Mouse (Mus musculus): ENCODE measurements around the gene Jade1.

Gene Jade1

DNA sequence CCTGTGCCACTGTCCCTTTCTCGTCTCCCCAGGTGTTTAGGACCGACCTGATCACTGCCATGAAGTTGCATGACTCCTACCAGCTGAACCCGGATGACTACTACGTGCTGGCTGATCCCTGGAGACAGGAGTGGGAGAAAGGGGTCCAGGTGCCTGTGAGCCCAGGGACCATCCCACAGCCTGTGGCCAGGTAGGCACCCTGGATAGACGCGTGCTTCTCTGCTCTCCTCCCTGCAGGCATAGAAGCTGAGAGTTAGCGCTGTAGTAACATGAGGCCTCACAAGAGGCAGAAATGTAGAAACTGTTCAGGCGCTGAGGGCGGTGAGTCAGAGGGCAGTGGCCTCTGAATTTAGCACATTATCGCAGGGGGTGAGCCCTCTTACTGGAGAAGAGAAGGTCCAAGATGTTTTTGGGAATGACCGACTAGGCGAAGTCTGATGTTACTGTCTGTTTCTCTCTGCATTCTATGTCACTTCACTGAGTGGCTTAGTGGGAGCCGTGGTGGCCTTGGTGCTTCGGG, 36.2 kb downstream of the Jade1 start:
- TF ChIP-seq NANOG (IDR thresholded peaks at IDR 0.05; ENCODE audit: borderline replicate concordance, low read length) (no peak), POU5F1 (IDR thresholded peaks at IDR 0.05; ENCODE audit: borderline replicate concordance, low read length) (no peak), CTCF (conservative IDR thresholded peaks at IDR 0.05; ENCODE audit: low read length) (no peak)
- H3K36me3 ChIP-seq (ENCODE audit: insufficient read depth, low read length) = peaks cover 100% of the 10 kb centered on the region
- no peaks in the 10 kb centered on the region for H3K9me3 ChIP-seq (ENCODE audit: low read length)
- 0 out of 2 replicates have a peak overlapping the region, but pooled peaks have one; percentile 10 for H3K4me3 ChIP-seq (replicated peaks; ENCODE audit: low read length)
- no peaks in the 10 kb centered on the region for H3K27me3 ChIP-seq (ENCODE audit: insufficient read depth, low read length)
- peaks cover 100% of the 10 kb centered on the region for H3K4me1 ChIP-seq (replicated peaks; ENCODE audit: low read depth, low read length)

DNA sequence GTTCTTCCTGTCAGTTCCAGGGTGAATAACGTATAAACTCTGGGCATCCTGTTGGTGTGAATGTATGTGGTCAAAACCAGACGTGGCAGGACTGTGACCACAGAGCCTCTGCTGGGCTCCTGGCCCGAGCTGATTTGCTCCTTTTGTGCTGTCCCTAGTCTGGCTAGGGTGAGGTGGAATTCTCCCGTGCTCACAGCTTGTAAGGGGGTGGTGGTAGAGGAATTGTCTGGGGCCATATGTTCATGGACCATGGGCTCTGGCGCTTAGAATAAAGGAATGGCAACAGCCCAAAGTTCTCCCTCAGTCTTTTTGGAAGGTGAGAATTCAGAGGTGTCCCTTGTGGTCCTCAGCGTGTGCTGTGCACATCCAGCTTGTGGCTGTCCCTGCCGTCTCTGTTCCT, 37.3 kb downstream of the Jade1 start:
- TF ChIP-seq POU5F1 (IDR thresholded peaks at IDR 0.05; ENCODE audit: borderline replicate concordance, low read length) (no peak), CTCF (conservative IDR thresholded peaks at IDR 0.05; ENCODE audit: low read length) (no peak), NANOG (IDR thresholded peaks at IDR 0.05; ENCODE audit: borderline replicate concordance, low read length) (no peak)

GRCm38 (mm10) chr3:41594097-41594879, 38.8 kb downstream of the Jade1 start:
- Histone ChIP-seq H3K4me3 (replicated peaks; ENCODE audit: low read length) (no peak overlapping the region), H3K36me3 (ENCODE audit: insufficient read depth, low read length) (peaks cover 100% of the 10 kb centered on the region), H3K4me1 (replicated peaks; ENCODE audit: low read depth, low read length) (peaks cover 100% of the 10 kb centered on the region), H3K9me3 (ENCODE audit: low read length) (no peaks in the 10 kb centered on the region), H3K27me3 (ENCODE audit: insufficient read depth, low read length) (no peaks in the 10 kb centered on the region)
- TF ChIP-seq NANOG (IDR thresholded peaks at IDR 0.05; ENCODE audit: borderline replicate concordance, low read length) = no peak
- TF ChIP-seq CTCF (conservative IDR thresholded peaks at IDR 0.05; ENCODE audit: low read length) = no peak
- TF ChIP-seq POU5F1 (IDR thresholded peaks at IDR 0.05; ENCODE audit: borderline replicate concordance, low read length) = no peak

More for the DNA sequence above, 37.3 kb downstream of the Jade1 start:
- peaks cover 100% of the 10 kb centered on the region for H3K36me3 ChIP-seq (ENCODE audit: insufficient read depth, low read length)
- H3K9me3 ChIP-seq (ENCODE audit: low read length) = no peaks in the 10 kb centered on the region
- H3K4me3 ChIP-seq (replicated peaks; ENCODE audit: low read length) = no peak overlapping the region; the same call in 1 of the 2 replicates
- H3K27me3 ChIP-seq (ENCODE audit: insufficient read depth, low read length) = no peaks in the 10 kb centered on the region
- H3K4me1 ChIP-seq (replicated peaks; ENCODE audit: low read depth, low read length) = peaks cover 100% of the 10 kb centered on the region

GRCm38 (mm10) chr3:41595010-41595409, 39.5 kb downstream of the Jade1 start:
- no peak for TF ChIP-seq POU5F1 (IDR thresholded peaks at IDR 0.05; ENCODE audit: borderline replicate concordance, low read length)
- no peak for TF ChIP-seq CTCF (conservative IDR thresholded peaks at IDR 0.05; ENCODE audit: low read length)
- TF ChIP-seq NANOG (IDR thresholded peaks at IDR 0.05; ENCODE audit: borderline replicate concordance, low read length) = no peak
- no peaks in the 10 kb centered on the region for H3K9me3 ChIP-seq (ENCODE audit: low read length)

DNA sequence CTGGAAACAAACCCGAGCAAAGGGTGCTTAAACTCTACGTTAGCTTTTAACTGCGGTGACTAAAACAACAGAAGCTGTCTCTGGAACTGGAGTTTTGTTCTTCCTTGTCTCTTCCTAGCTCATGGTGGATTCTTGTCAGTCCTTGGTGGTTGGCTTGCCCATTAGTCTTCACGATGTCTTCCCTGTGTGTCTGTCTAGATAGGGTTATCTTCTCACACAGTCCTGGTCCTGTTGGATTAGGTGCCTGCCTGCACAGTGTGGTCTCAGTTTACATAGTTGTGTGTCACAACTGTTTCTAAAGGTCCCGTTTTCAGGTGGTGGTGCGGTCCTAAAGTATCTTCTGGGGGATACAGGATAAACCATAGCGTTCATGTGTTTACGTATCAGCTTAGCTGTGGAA, 41.5 kb downstream of the Jade1 start:
- TF ChIP-seq CTCF (conservative IDR thresholded peaks at IDR 0.05; ENCODE audit: low read length) (no peak), NANOG (IDR thresholded peaks at IDR 0.05; ENCODE audit: borderline replicate concordance, low read length) (no peak), POU5F1 (IDR thresholded peaks at IDR 0.05; ENCODE audit: borderline replicate concordance, low read length) (no peak)
- Histone ChIP-seq H3K36me3 (ENCODE audit: insufficient read depth, low read length) (peaks cover 98% of the 10 kb centered on the region), H3K27me3 (ENCODE audit: insufficient read depth, low read length) (no peaks in the 10 kb centered on the region), H3K4me3 (replicated peaks; ENCODE audit: low read length) (no peak overlapping the region), H3K4me1 (replicated peaks; ENCODE audit: low read depth, low read length) (peaks cover 99% of the 10 kb centered on the region), H3K9me3 (ENCODE audit: low read length) (no peaks in the 10 kb centered on the region)

More at GRCm38 (mm10) chr3:41595010-41595409, 39.5 kb downstream of the Jade1 start:
- H3K4me3 ChIP-seq (replicated peaks; ENCODE audit: low read length) = no peak overlapping the region
- H3K27me3 ChIP-seq (ENCODE audit: insufficient read depth, low read length) = no peaks in the 10 kb centered on the region
- H3K36me3 ChIP-seq (ENCODE audit: insufficient read depth, low read length) = peaks cover 100% of the 10 kb centered on the region
- peaks cover 100% of the 10 kb centered on the region for H3K4me1 ChIP-seq (replicated peaks; ENCODE audit: low read depth, low read length)

- Histone ChIP-seq H3K4me3 (replicated peaks; ENCODE audit: low read length) (peak overlapping the region; percentile 11; the same call in 1 of the 2 replicates), H3K36me3 (ENCODE audit: insufficient read depth, low read length) (peaks cover 98% of the 10 kb centered on the region), H3K9me3 (ENCODE audit: low read length) (no peaks in the 10 kb centered on the region), H3K27me3 (ENCODE audit: insufficient read depth, low read length) (no peaks in the 10 kb centered on the region), H3K4me1 (replicated peaks; ENCODE audit: low read depth, low read length) (peaks cover 98% of the 10 kb centered on the region)
- TF ChIP-seq NANOG (IDR thresholded peaks at IDR 0.05; ENCODE audit: borderline replicate concordance, low read length) (no peak), CTCF (conservative IDR thresholded peaks at IDR 0.05; ENCODE audit: low read length) (no peak), POU5F1 (IDR thresholded peaks at IDR 0.05; ENCODE audit: borderline replicate concordance, low read length) (no peak)
These were observed 42.9 kb downstream of the Jade1 start for GRCm38 (mm10) chr3:41598412-41598811.

DNA sequence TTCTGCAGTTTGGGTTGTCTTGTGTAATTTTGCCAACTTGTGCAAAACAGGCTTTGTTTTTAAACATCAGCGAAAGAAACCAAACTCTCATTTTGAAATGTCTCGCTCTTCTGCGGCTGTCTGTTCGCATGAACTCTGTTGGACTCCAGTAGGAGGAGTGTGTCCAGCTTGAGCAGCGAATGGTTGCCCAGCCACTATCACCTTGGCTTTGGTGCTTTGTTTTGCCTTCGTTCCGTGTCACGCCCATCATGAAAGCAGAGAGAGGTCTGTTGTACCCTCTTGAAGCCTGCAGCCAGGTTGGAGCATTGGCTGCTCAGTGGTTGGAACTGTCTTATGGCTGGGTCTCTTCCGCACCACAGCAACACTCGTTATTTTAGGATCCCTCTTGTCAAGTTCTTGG, 43.7 kb downstream of the Jade1 start:
- H3K9me3 ChIP-seq (ENCODE audit: low read length) = no peaks in the 10 kb centered on the region
- peak overlapping the region; percentile 39; the same call in 1 of the 2 replicates for H3K4me3 ChIP-seq (replicated peaks; ENCODE audit: low read length)
- peaks cover 98% of the 10 kb centered on the region for H3K36me3 ChIP-seq (ENCODE audit: insufficient read depth, low read length)
- TF ChIP-seq POU5F1 (IDR thresholded peaks at IDR 0.05; ENCODE audit: borderline replicate concordance, low read length) (no peak), NANOG (IDR thresholded peaks at IDR 0.05; ENCODE audit: borderline replicate concordance, low read length) (no peak), CTCF (conservative IDR thresholded peaks at IDR 0.05; ENCODE audit: low read length) (no peak)
- H3K4me1 ChIP-seq (replicated peaks; ENCODE audit: low read depth, low read length) = peaks cover 98% of the 10 kb centered on the region
- H3K27me3 ChIP-seq (ENCODE audit: insufficient read depth, low read length) = no peaks in the 10 kb centered on the region

GRCm38 (mm10) chr3:41599806-41600589, 44.5 kb downstream of the Jade1 start:
- Histone ChIP-seq H3K4me3 (replicated peaks; ENCODE audit: low read length) (no peak overlapping the region), H3K4me1 (replicated peaks; ENCODE audit: low read depth, low read length) (peaks cover 98% of the 10 kb centered on the region), H3K9me3 (ENCODE audit: low read length) (no peaks in the 10 kb centered on the region), H3K27me3 (ENCODE audit: insufficient read depth, low read length) (no peaks in the 10 kb centered on the region), H3K36me3 (ENCODE audit: insufficient read depth, low read length) (peaks cover 98% of the 10 kb centered on the region)
- TF ChIP-seq POU5F1 (IDR thresholded peaks at IDR 0.05; ENCODE audit: borderline replicate concordance, low read length) = no peak
- TF ChIP-seq CTCF (conservative IDR thresholded peaks at IDR 0.05; ENCODE audit: low read length) = peak; percentile 60

All from E14TG2a.4 (cell line).